Mouse (Mus musculus) forebrain, embryonic 16.5 days (tissue): ENCODE data around the gene Olfr676. TPM values are rescaled to one million over a fixed set of nuclear protein-coding genes. Genes with fewer than 3 reads are reported as not detected.

Experiments used
- polyA plus RNA-seq: library from polyadenylated mRNA; unstranded; fragments of >200 nt; fragmentation: Nextera tagmentation; extraction: Ambion mirVana; gene quantifications from 2 replicates; pipeline ENCODE4 v1.2.1, GENCODE M21; 2015

Olfr676 gene
- polyA plus RNA-seq, 1 experiment from 2014 or later, result not detected

Other genes with a start within 250 kb of the Olfr676 start
- gene Usp17lb, start 190.1 kb upstream of the Olfr676 start, polyA plus RNA-seq, result not detected in 2 replicates
- not detected in 2 replicates for gene Usp17la, start 175.7 kb upstream of the Olfr676 start, polyA plus RNA-seq
- gene Olfr665, start 154.7 kb upstream of the Olfr676 start, polyA plus RNA-seq, result not detected in 2 replicates
- not detected in 2 replicates for gene Olfr666, start 136.7 kb upstream of the Olfr676 start, polyA plus RNA-seq
- not detected in 2 replicates for gene Olfr667, start 111.2 kb upstream of the Olfr676 start, polyA plus RNA-seq
- not detected in 2 replicates for gene Olfr668, start 104.6 kb upstream of the Olfr676 start, polyA plus RNA-seq
- gene Olfr669, start 98.5 kb upstream of the Olfr676 start, polyA plus RNA-seq, result not detected in 2 replicates
- gene Olfr670, start 70.1 kb upstream of the Olfr676 start, polyA plus RNA-seq, result not detected in 2 replicates
- gene Olfr671, start 53.6 kb upstream of the Olfr676 start, polyA plus RNA-seq, result not detected in 2 replicates
- gene Olfr672, start 30.7 kb upstream of the Olfr676 start, polyA plus RNA-seq, result not detected in 2 replicates
- not detected in 2 replicates for gene Olfr675, start 4.2 kb upstream of the Olfr676 start, polyA plus RNA-seq
- gene Olfr677, start 18.7 kb downstream of the Olfr676 start, polyA plus RNA-seq, result not detected in 2 replicates
- gene Olfr678, start 31.8 kb downstream of the Olfr676 start, polyA plus RNA-seq, result not detected in 2 replicates
- not detected in 2 replicates for gene Olfr679, start 48.5 kb downstream of the Olfr676 start, polyA plus RNA-seq
- not detected in 2 replicates for gene Olfr680-ps1, start 60.1 kb downstream of the Olfr676 start, polyA plus RNA-seq
- gene Olfr681, start 84.1 kb downstream of the Olfr676 start, polyA plus RNA-seq, result not detected in 2 replicates
- gene Olfr683, start 114.3 kb downstream of the Olfr676 start, polyA plus RNA-seq, result not detected in 2 replicates
- gene Olfr684, start 131.0 kb downstream of the Olfr676 start, polyA plus RNA-seq, result not detected in 2 replicates
- not detected in 2 replicates for gene Olfr685, start 153.3 kb downstream of the Olfr676 start, polyA plus RNA-seq
- gene Olfr686, start 174.8 kb downstream of the Olfr676 start, polyA plus RNA-seq, result not detected in 2 replicates